Comparison of ENCODE assay signal across 9 mouse cellular contexts in genomic region chr4:132802171-132802637, GRCm38 (mm10). TPM values are rescaled to one million over a fixed set of nuclear protein-coding genes. Genes with fewer than 3 reads are reported as not detected.
DNase-seq lines count a peak whose midpoint lies in the region; ATAC-seq and TF ChIP-seq lines count a peak whose summit lies in the region.
"Had no signal": no experiment of that assay in that cellular context is flagged by ENCODE, and none has a peak within 500 bp of the region (broad histone marks: within the 10 kb centered on the region; RNA-seq: fewer than 3 reads in every experiment).

No protein-coding gene starts in this region.

- no peaks in the 10 kb centered on the region for H3K36me3 ChIP-seq in heart, embryonic 13.5 days
- no peaks in the 10 kb centered on the region for H3K36me3 ChIP-seq in hindbrain, embryonic 11.5 days (ENCODE audit: control insufficient read depth, insufficient read depth, low read length)
- H3K36me3 ChIP-seq: midbrain, embryonic 13.5 days had no signal

- H3K4me2 ChIP-seq in heart, embryonic 13.5 days = peak overlapping the region; percentile 22; the same call in 1 of the 2 replicates
- H3K4me2 ChIP-seq in hindbrain, embryonic 11.5 days (replicated peaks; ENCODE audit: low read depth, low read length) = no peak overlapping the region
- H3K4me2 ChIP-seq: midbrain, embryonic 13.5 days had no signal

- no peak overlapping the region for H3K4me3 ChIP-seq in lung, adult 2 months (replicated peaks; ENCODE audit: extremely low read depth, low read depth, low read length)
- H3K4me3 ChIP-seq in heart, embryonic 13.5 days = no peak overlapping the region
- no peak overlapping the region for H3K4me3 ChIP-seq in hindbrain, embryonic 11.5 days (ENCODE audit: low read depth, low read length)
- H3K4me3 ChIP-seq: midbrain, embryonic 13.5 days had no signal

- no peaks in the 10 kb centered on the region for H3K9me3 ChIP-seq in heart, embryonic 13.5 days
- H3K9me3 ChIP-seq in hindbrain, embryonic 11.5 days (ENCODE audit: control insufficient read depth, low read length) = no peaks in the 10 kb centered on the region
- H3K9me3 ChIP-seq: midbrain, embryonic 13.5 days had no signal

- H3K27ac ChIP-seq in heart, embryonic 13.5 days (replicated peaks) = 0 out of 2 replicates have a peak overlapping the region, but pooled peaks have one; percentile 1
- H3K27ac ChIP-seq in hindbrain, embryonic 11.5 days (ENCODE audit: low read depth, low read length) = no peak overlapping the region
- H3K27ac ChIP-seq: midbrain, embryonic 13.5 days had no signal

- WGBS in lung, adult 2 months = 44% methylated on average over 16 of the region's 16 CpGs
- 51% methylated on average over 16 of the region's 16 CpGs for WGBS in heart, embryonic 13.5 days
- 70% methylated on average over 16 of the region's 16 CpGs for WGBS in hindbrain, embryonic 11.5 days

- no peak; the same call in 1 of the 2 replicates for ATAC-seq in heart, embryonic 13.5 days (ENCODE audit: extremely low read depth, insufficient number of reproducible peaks, low FRiP score, low TSS enrichment)
- no peak for ATAC-seq in hindbrain, embryonic 11.5 days (ENCODE audit: low FRiP score)
- ATAC-seq: midbrain, embryonic 13.5 days had no signal

- TF ChIP-seq POLR2A in lung, adult 2 months (IDR thresholded peaks at IDR 0.05; ENCODE audit: borderline replicate concordance, extremely low read depth, low read depth, low read length) = no peak

- H3K4me1 ChIP-seq in lung, adult 2 months (ENCODE audit: control insufficient read depth, insufficient read depth, low read length) = no peaks in the 10 kb centered on the region
- peaks cover 6% of the 10 kb centered on the region for H3K4me1 ChIP-seq in heart, embryonic 13.5 days
- H3K4me1 ChIP-seq in hindbrain, embryonic 11.5 days (replicated peaks; ENCODE audit: control insufficient read depth, insufficient read depth, low read length) = no peaks in the 10 kb centered on the region
- H3K4me1 ChIP-seq: midbrain, embryonic 13.5 days had no signal

- DNase-seq in lung, adult 2 months = peak; percentile 18
- no peak for DNase-seq in lung, postnatal 25 days (ENCODE audit: low spot score)
- DNase-seq in lung, postnatal 10 days = peak; percentile 29
- peak; percentile 64 for DNase-seq in thymus, postnatal 14 days
- no peak for DNase-seq in layer of hippocampus, adult 9-10 months (ENCODE audit: low spot score)
- no peak for DNase-seq in hindbrain, embryonic 11.5 days (ENCODE audit: low spot score)
- no peak for DNase-seq in cerebellum, adult 8-10 months

- peaks cover 7% of the 10 kb centered on the region for H3K27me3 ChIP-seq in heart, embryonic 13.5 days (replicated peaks)
- no peaks in the 10 kb centered on the region for H3K27me3 ChIP-seq in hindbrain, embryonic 11.5 days (ENCODE audit: control insufficient read depth, insufficient read depth, low read length)
- H3K27me3 ChIP-seq: midbrain, embryonic 13.5 days had no signal

- no peak overlapping the region for H3K9ac ChIP-seq in heart, embryonic 13.5 days
- H3K9ac ChIP-seq in hindbrain, embryonic 11.5 days (ENCODE audit: low read depth, low read length) = no peak overlapping the region
- H3K9ac ChIP-seq: midbrain, embryonic 13.5 days had no signal

- no peak for TF ChIP-seq CTCF in lung, adult 2 months (IDR thresholded peaks at IDR 0.05; ENCODE audit: insufficient read depth, low read length)

RNA-seq across cellular contexts. Expression of gene Themis2, which starts 6.0 kb away (rescaled TPM):
- polyA plus RNA-seq in lung, adult 2 months (2012; rRNA removed) = 13.6 and 16.5 TPM in 2 replicates
- polyA plus RNA-seq in heart, embryonic 13.5 days (2015; fragmentation: Nextera tagmentation; extraction: Ambion mirVana) = 1.1 TPM in 2 replicates
- polyA plus RNA-seq in hindbrain, embryonic 11.5 days (2014; fragmentation: Nextera tagmentation; extraction: Ambion mirVana) = 0.67 and 0.69 TPM in 2 replicates

RNA-seq across cellular contexts. Expression of gene Rpa2, which starts 34.1 kb away (rescaled TPM):
- polyA plus RNA-seq in lung, adult 2 months (2012; rRNA removed) = 9.7 and 9.9 TPM in 2 replicates
- 80.2 and 81.2 TPM in 2 replicates for polyA plus RNA-seq in heart, embryonic 13.5 days (2015; fragmentation: Nextera tagmentation; extraction: Ambion mirVana)
- 121 and 130 TPM in 2 replicates for polyA plus RNA-seq in hindbrain, embryonic 11.5 days (2014; fragmentation: Nextera tagmentation; extraction: Ambion mirVana)

RNA-seq across cellular contexts. Expression of gene Ppp1r8, which starts 40.8 kb away (rescaled TPM):
- 20.9 and 29.9 TPM in 2 replicates for polyA plus RNA-seq in lung, adult 2 months (2012; rRNA removed)
- polyA plus RNA-seq in heart, embryonic 13.5 days (2015; fragmentation: Nextera tagmentation; extraction: Ambion mirVana) = 30.1 and 32.8 TPM in 2 replicates
- 87.2 and 114 TPM in 2 replicates for polyA plus RNA-seq in hindbrain, embryonic 11.5 days (2014; fragmentation: Nextera tagmentation; extraction: Ambion mirVana)

RNA-seq across cellular contexts. Expression of gene Smpdl3b, which starts 45.2 kb away (rescaled TPM):
- polyA plus RNA-seq in lung, adult 2 months (2012; rRNA removed) = 4.7 and 6.6 TPM in 2 replicates
- polyA plus RNA-seq in heart, embryonic 13.5 days (2015; fragmentation: Nextera tagmentation; extraction: Ambion mirVana) = 6.1 TPM in 2 replicates
- 1.7 and 1.8 TPM in 2 replicates for polyA plus RNA-seq in hindbrain, embryonic 11.5 days (2014; fragmentation: Nextera tagmentation; extraction: Ambion mirVana)

Comparison
In these comparisons a context has a peak if more than half of its experiments do, and no peak if none do; other contexts are left out.
1. DNase-seq: peak in lung, adult 2 months (single experiment), lung, postnatal 10 days (single experiment) and thymus, postnatal 14 days (single experiment); none in lung, postnatal 25 days (single experiment), layer of hippocampus, adult 9-10 months (single experiment), hindbrain, embryonic 11.5 days (single experiment) and cerebellum, adult 8-10 months (single experiment).